Mouse (Mus musculus): ENCODE results near the gene Gm34302. TPM values are rescaled to one million over a fixed set of nuclear protein-coding genes. Genes with fewer than 3 reads are reported as not detected.
"Not testable (repeated sequence)": the region's sequence is repeated elsewhere in the genome, so short reads cannot be mapped to it uniquely, and the experiment has no call there.

The Gm34302 gene
- not detected in 2 replicates for polyA plus RNA-seq (2015; fragmentation: Nextera tagmentation; extraction: Ambion mirVana)

DNA sequence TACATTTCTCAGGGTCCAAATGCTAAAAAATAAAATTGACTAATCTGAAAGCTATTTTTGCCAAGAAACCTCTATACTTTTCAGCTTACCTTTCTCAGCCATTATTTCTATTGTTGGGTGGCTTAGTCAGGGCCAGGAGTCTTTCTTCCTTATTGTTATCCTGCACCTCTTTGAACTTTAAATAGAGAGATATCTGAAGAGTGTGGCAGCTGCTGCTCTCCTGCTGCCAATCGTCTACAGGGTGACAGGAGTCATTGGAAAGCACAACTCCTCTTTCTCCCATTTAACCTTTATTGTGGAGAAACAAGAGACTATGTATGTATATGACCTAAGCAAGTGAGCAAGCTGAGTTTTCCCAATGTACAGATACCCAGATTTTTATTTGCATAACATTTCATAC, at the start of gene Gm34302:
Gene Gm34302, minus strand, starts transcription at position 154 of the 400 bp plus-strand sequence.
- WGBS (ENCODE audit: insufficient replicate concordance), result 52% methylated on average over 1 of the region's 1 CpGs
- Histone ChIP-seq H3K4me2 (ENCODE audit: low read depth, low read length) (no peak within 1 kb of the TSS), H3K9ac (ENCODE audit: low read depth, low read length) (no peak within 1 kb of the TSS), H3K27ac (ENCODE audit: low read length) (no peak within 1 kb of the TSS), H3K36me3 (ENCODE audit: control insufficient read depth, insufficient read depth) (no peaks in the 10 kb centered on the region), H3K9me3 (replicated peaks; ENCODE audit: control insufficient read depth, low read length) (no peaks in the 10 kb centered on the region), H3K27me3 (ENCODE audit: control insufficient read depth, insufficient read depth, low read depth, low read length) (no peaks in the 10 kb centered on the region), H3K4me1 (ENCODE audit: control insufficient read depth, low read depth, low read length) (no peaks in the 10 kb centered on the region), H3K4me3 (ENCODE audit: low read depth, low read length) (no peak within 1 kb of the TSS)
- ATAC-seq (ENCODE audit: low read depth), result no peak

DNA sequence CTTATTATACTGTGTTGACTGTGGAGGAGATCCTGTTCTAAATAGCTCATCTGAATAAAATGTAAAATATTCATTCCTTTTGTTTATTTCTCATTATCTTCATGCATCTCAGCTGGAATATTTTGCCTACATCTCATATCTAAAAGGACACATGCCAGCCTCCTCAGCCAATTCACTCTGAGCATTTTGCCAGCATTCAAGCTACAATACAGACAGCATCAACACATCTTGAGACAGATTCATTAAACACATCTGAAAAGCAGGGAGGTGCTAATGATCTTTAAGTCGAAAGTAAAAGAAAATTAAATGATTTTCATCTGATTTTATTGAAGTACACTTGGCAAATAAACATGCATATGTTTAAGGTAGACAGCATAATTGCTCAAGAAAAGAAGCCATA, 48.2 kb upstream of the Gm34302 start:
- H3K4me3 ChIP-seq (ENCODE audit: low read depth, low read length), result no peak overlapping the region
- no peaks in the 10 kb centered on the region for H3K27me3 ChIP-seq (ENCODE audit: control insufficient read depth, insufficient read depth, low read depth, low read length)
- H3K4me2 ChIP-seq (ENCODE audit: low read depth, low read length), result no peak overlapping the region
- H3K9ac ChIP-seq (ENCODE audit: low read depth, low read length), result no peak overlapping the region
- no peaks in the 10 kb centered on the region for H3K4me1 ChIP-seq (ENCODE audit: control insufficient read depth, low read depth, low read length)
- 26% methylated on average over 1 of the region's 1 CpGs for WGBS (ENCODE audit: insufficient replicate concordance)
- no peaks in the 10 kb centered on the region for H3K9me3 ChIP-seq (replicated peaks; ENCODE audit: control insufficient read depth, low read length)
- no peak overlapping the region for H3K27ac ChIP-seq (ENCODE audit: low read length)
- no peak for ATAC-seq (ENCODE audit: low read depth)
- H3K36me3 ChIP-seq (ENCODE audit: control insufficient read depth, insufficient read depth), result no peaks in the 10 kb centered on the region

DNA sequence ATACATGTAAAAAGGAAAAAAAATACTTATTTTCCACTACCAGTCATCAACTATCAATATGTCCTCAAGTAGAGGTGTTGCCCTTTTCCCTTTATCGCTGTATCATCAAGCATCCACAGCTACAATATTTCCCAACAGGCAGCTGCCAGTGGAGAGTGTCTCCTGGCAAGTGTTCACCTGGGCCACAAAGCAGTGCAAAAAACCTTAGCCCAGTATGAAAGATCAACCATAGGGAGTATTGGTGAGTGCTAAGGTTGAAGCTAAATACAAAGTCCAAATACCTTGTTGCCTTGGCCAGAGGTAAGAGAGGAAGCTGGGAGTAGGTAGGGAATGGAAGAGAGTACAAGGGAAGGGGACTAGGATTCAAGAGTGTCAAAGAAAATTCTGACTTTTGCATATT, 34.0 kb upstream of the Gm34302 start:
- WGBS (ENCODE audit: insufficient replicate concordance), result 72% methylated on average over 1 of the region's 1 CpGs
- no peaks in the 10 kb centered on the region for H3K9me3 ChIP-seq (replicated peaks; ENCODE audit: control insufficient read depth, low read length)
- no peaks in the 10 kb centered on the region for H3K27me3 ChIP-seq (ENCODE audit: control insufficient read depth, insufficient read depth, low read depth, low read length)
- H3K4me3 ChIP-seq (ENCODE audit: low read depth, low read length), result no peak overlapping the region
- H3K9ac ChIP-seq (ENCODE audit: low read depth, low read length), result no peak overlapping the region
- H3K36me3 ChIP-seq (ENCODE audit: control insufficient read depth, insufficient read depth), result no peaks in the 10 kb centered on the region
- H3K27ac ChIP-seq (ENCODE audit: low read length), result no peak overlapping the region
- no peak for ATAC-seq (ENCODE audit: low read depth)
- no peaks in the 10 kb centered on the region for H3K4me1 ChIP-seq (ENCODE audit: control insufficient read depth, low read depth, low read length)
- no peak overlapping the region for H3K4me2 ChIP-seq (ENCODE audit: low read depth, low read length)

DNA sequence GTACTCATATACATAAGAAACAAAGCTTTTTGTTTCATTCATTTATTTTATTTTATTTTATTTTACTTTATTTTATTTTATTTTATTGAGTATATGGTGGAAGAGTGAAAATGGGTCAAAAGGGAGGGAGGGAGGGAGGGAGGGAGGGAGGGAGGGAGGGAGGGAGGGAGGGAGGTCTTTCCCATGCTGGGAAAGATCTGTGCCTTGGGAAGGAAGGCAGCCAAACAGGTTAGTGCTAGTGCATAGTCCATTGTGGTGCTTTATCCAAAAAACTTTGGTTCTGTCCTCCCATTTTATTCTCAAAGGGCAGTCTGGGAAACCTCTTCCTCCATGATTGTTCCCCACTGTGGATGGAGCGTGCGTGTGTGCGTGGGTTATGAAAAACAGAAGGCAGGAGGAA, 32.6 kb upstream of the Gm34302 start:
- H3K36me3 ChIP-seq (ENCODE audit: control insufficient read depth, insufficient read depth); H3K4me3 ChIP-seq (ENCODE audit: low read depth, low read length); ATAC-seq (ENCODE audit: low read depth); H3K9me3 ChIP-seq (replicated peaks; ENCODE audit: control insufficient read depth, low read length); H3K27ac ChIP-seq (ENCODE audit: low read length); H3K4me2 ChIP-seq (ENCODE audit: low read depth, low read length); H3K27me3 ChIP-seq (ENCODE audit: control insufficient read depth, insufficient read depth, low read depth, low read length); H3K9ac ChIP-seq (ENCODE audit: low read depth, low read length); H3K4me1 ChIP-seq (ENCODE audit: control insufficient read depth, low read depth, low read length): not testable (repeated sequence)
- 64% methylated on average over 3 of the region's 3 CpGs for WGBS (ENCODE audit: insufficient replicate concordance)

DNA sequence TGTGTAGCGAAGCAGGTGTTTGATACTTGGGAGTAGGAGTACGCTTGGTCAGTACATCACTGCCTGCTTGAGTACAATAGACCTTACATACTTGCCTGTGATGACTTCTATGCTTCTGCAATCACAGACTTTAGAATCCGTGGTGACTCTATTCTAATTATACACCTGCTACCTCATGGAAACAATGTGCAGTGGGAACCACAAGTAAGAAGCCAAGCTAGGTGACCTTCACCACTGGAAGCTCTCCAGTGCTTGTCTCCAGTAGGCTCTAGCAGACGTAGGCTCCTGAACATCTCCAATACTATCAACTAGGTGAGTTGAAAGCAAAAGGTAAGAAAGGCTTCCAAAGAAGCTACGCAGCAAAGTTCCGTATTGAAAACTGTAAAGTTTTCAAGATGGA, 27.6 kb upstream of the Gm34302 start:
- H3K4me3 ChIP-seq (ENCODE audit: low read depth, low read length), result no peak overlapping the region
- WGBS (ENCODE audit: insufficient replicate concordance), result 67% methylated on average over 6 of the region's 6 CpGs
- ATAC-seq (ENCODE audit: low read depth), result no peak
- H3K4me1 ChIP-seq (ENCODE audit: control insufficient read depth, low read depth, low read length), result no peaks in the 10 kb centered on the region
- no peak overlapping the region for H3K4me2 ChIP-seq (ENCODE audit: low read depth, low read length)
- H3K36me3 ChIP-seq (ENCODE audit: control insufficient read depth, insufficient read depth), result no peaks in the 10 kb centered on the region
- H3K27me3 ChIP-seq (ENCODE audit: control insufficient read depth, insufficient read depth, low read depth, low read length), result no peaks in the 10 kb centered on the region
- H3K9ac ChIP-seq (ENCODE audit: low read depth, low read length), result no peak overlapping the region
- no peak overlapping the region for H3K27ac ChIP-seq (ENCODE audit: low read length)
- no peaks in the 10 kb centered on the region for H3K9me3 ChIP-seq (replicated peaks; ENCODE audit: control insufficient read depth, low read length)

DNA sequence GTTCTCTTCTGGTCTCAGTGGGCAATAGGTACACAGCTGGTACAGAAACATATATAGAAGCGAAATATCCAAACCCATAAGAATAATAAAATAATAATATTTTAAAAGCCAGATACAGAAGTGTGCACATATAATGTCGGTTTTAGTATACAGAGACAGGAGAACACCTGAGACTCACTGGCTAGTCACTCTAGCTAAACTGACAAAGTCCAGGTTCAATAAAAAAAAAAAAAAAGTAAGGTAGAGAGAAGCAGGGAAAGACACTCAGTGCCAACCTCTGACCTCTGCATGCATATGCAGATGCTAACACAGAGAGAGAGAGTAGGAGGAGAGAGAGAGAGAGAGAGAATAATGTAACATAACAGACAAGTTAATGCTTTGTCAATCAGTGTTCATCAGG, 25.8 kb upstream of the Gm34302 start:
- H3K27me3 ChIP-seq (ENCODE audit: control insufficient read depth, insufficient read depth, low read depth, low read length), result no peaks in the 10 kb centered on the region
- ATAC-seq (ENCODE audit: low read depth), result no peak
- no peak overlapping the region for H3K27ac ChIP-seq (ENCODE audit: low read length)
- H3K4me1 ChIP-seq (ENCODE audit: control insufficient read depth, low read depth, low read length), result no peaks in the 10 kb centered on the region
- WGBS (ENCODE audit: insufficient replicate concordance), result 51% methylated on average over 2 of the region's 2 CpGs
- H3K9ac ChIP-seq (ENCODE audit: low read depth, low read length), result no peak overlapping the region
- no peaks in the 10 kb centered on the region for H3K9me3 ChIP-seq (replicated peaks; ENCODE audit: control insufficient read depth, low read length)
- H3K36me3 ChIP-seq (ENCODE audit: control insufficient read depth, insufficient read depth), result no peaks in the 10 kb centered on the region
- no peak overlapping the region for H3K4me2 ChIP-seq (ENCODE audit: low read depth, low read length)
- H3K4me3 ChIP-seq (ENCODE audit: low read depth, low read length), result no peak overlapping the region

DNA sequence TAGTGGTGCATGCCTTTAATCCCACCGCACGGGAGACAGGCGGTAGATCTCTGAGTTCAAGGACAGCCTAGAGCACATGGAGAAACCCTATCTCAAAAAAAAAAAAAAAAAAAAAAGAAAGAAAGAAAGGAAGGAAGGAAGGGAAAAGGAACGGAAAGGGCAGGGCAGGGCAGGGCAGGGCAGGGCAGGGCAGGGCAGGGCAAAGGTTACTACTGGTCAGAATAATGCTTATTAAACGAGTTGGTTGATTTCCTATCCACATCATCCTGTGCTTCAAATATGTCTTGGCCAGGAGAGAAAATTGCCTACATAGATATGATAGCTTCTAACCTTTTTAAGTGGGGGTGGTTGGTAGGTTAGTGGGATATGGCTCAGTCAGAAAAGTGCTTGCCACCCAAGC, 25.2 kb upstream of the Gm34302 start:
- no peak overlapping the region for H3K4me3 ChIP-seq (ENCODE audit: low read depth, low read length)
- no peak overlapping the region for H3K4me2 ChIP-seq (ENCODE audit: low read depth, low read length)
- H3K27me3 ChIP-seq (ENCODE audit: control insufficient read depth, insufficient read depth, low read depth, low read length), result no peaks in the 10 kb centered on the region
- H3K36me3 ChIP-seq (ENCODE audit: control insufficient read depth, insufficient read depth), result no peaks in the 10 kb centered on the region
- H3K9me3 ChIP-seq (replicated peaks; ENCODE audit: control insufficient read depth, low read length), result no peaks in the 10 kb centered on the region
- no peaks in the 10 kb centered on the region for H3K4me1 ChIP-seq (ENCODE audit: control insufficient read depth, low read depth, low read length)
- no peak overlapping the region for H3K9ac ChIP-seq (ENCODE audit: low read depth, low read length)
- WGBS (ENCODE audit: insufficient replicate concordance), result 62% methylated on average over 5 of the region's 5 CpGs
- no peak overlapping the region for H3K27ac ChIP-seq (ENCODE audit: low read length)
- no peak for ATAC-seq (ENCODE audit: low read depth)

DNA sequence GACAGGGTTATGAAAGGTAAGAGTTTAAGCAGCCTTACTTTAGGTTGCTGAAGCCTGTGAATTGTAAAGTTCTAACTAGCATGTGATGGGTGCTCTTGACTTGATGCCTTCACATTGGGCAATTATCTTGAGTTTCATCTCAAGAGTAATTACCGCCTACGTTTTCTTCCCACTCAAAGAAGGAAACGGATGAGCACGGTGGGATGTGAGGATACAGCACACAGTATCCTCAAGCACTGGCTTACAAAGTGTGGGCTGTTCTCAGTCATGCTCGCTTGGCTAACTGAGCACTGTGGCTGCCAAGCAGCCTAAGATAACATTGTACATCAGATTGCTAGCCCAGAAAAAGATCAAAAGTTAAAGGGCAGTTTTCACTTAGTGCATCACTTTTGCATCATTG, 20.8 kb upstream of the Gm34302 start:
- Histone ChIP-seq H3K4me1 (ENCODE audit: control insufficient read depth, low read depth, low read length) (no peaks in the 10 kb centered on the region), H3K9ac (ENCODE audit: low read depth, low read length) (no peak overlapping the region), H3K27ac (ENCODE audit: low read length) (no peak overlapping the region), H3K9me3 (replicated peaks; ENCODE audit: control insufficient read depth, low read length) (no peaks in the 10 kb centered on the region), H3K4me2 (ENCODE audit: low read depth, low read length) (no peak overlapping the region), H3K4me3 (ENCODE audit: low read depth, low read length) (no peak overlapping the region), H3K27me3 (ENCODE audit: control insufficient read depth, insufficient read depth, low read depth, low read length) (no peaks in the 10 kb centered on the region), H3K36me3 (ENCODE audit: control insufficient read depth, insufficient read depth) (no peaks in the 10 kb centered on the region)
- WGBS (ENCODE audit: insufficient replicate concordance), result 72% methylated on average over 5 of the region's 5 CpGs
- ATAC-seq (ENCODE audit: low read depth), result no peak

DNA sequence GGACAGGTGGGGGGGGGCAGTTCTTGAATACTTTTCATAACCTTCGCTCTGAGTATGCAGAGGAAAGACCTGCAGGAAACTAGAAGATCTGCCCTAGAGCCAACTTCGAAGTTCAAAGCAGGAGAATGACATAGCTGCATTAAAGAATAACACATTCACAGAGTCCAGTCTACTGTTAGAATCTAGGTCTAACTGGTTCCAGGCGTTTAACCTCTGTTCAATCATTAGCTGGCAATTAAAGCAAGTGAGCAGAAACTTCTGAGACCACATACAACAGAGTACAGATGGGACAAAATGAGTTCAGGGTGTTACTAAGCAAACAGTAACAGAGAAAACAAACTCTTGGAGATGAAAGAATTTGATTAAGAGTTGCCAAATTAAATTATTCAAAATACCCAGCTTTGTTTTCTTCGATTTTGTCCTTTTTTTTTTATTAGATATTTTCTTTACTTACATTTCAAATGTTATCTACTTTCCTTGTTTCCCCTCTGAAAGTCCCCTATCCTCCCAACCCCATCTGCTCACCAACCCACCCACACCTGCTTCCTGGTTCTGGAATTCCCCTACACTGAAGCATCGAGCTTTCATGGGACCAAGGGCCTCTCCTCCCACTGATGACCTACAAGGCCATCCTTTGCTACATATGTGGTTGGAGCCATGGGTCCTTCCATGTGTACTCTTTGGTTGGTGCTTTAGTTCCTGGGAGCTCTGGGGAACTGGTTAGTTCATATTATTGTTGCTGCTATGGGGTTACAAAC, 11.1 kb upstream of the Gm34302 start:
- H3K4me2 ChIP-seq (ENCODE audit: low read depth, low read length), result no peak overlapping the region
- no peaks in the 10 kb centered on the region for H3K9me3 ChIP-seq (replicated peaks; ENCODE audit: control insufficient read depth, low read length)
- H3K9ac ChIP-seq (ENCODE audit: low read depth, low read length), result no peak overlapping the region
- no peaks in the 10 kb centered on the region for H3K36me3 ChIP-seq (ENCODE audit: control insufficient read depth, insufficient read depth)
- H3K27me3 ChIP-seq (ENCODE audit: control insufficient read depth, insufficient read depth, low read depth, low read length), result no peaks in the 10 kb centered on the region
- no peak overlapping the region for H3K4me3 ChIP-seq (ENCODE audit: low read depth, low read length)
- H3K4me1 ChIP-seq (ENCODE audit: control insufficient read depth, low read depth, low read length), result no peaks in the 10 kb centered on the region
- no peak overlapping the region for H3K27ac ChIP-seq (ENCODE audit: low read length)
- ATAC-seq (ENCODE audit: low read depth), result no peak
- 42% methylated on average over 5 of the region's 5 CpGs for WGBS (ENCODE audit: insufficient replicate concordance)

Measured in liver, embryonic 16.5 days (tissue).